Mouse (Mus musculus) lung, adult 2 months (tissue): ENCODE measurements around the gene Timm8b. TPM values are rescaled to one million over a fixed set of nuclear protein-coding genes. Genes with fewer than 3 reads are reported as not detected.
A peak's percentile ranks its signal among the peaks of the same experiment; 100 is the strongest.

Experiments used
- DNase-seq: peaks from one replicate; pipeline ENCODE4 v3.0.0; 2022
- H3K4me1 ChIP-seq: fragments of 200-500 bp; 2 replicates; pipeline ENCODE4 v1.6.1; 2011; ENCODE audit warnings: low read length; ENCODE audit not compliant: control insufficient read depth, insufficient read depth
- H3K4me3 ChIP-seq: fragments of 200-500 bp; replicated peaks from 2 replicates; pipeline ENCODE3; 2011; ENCODE audit warnings: low read depth, mild to moderate bottlenecking, control low read depth, low read length; ENCODE audit errors: extremely low read depth
- CTCF ChIP-seq: fragments of 200-500 bp; IDR thresholded peaks from 2 replicates; pipeline ENCODE4 v1.5.1; 2011; ENCODE audit warnings: mild to moderate bottlenecking, low read length, control low read depth; ENCODE audit not compliant: insufficient read depth
- POLR2A ChIP-seq: fragments of 200-500 bp; IDR thresholded peaks from 2 replicates; pipeline ENCODE4 v1.6.1; 2011; ENCODE audit warnings: low read depth, mild to moderate bottlenecking, control low read depth, low read length, borderline replicate concordance; ENCODE audit errors: extremely low read depth
- WGBS: fragments of 180-500 bp; shearing (Covaris S2); methylation state at CpG from one replicate; pipeline ENCODE4 v1.1.7; 2018; 5-methylcytosine and 5-hydroxymethylcytosine counted together
- polyA plus RNA-seq: library from polyadenylated mRNA; depleted of rRNA; stranded (reverse); fragments of >200 nt; gene quantifications from 2 replicates; pipeline ENCODE4 v1.2.3, GENCODE M21; 2012

Timm8b gene
- polyA plus RNA-seq, 1 experiment, result 90.8 TPM

- no peak overlapping the region for H3K4me3 ChIP-seq
- DNase-seq, result no peak
- no peaks in the 10 kb centered on the region for H3K4me1 ChIP-seq
- TF ChIP-seq POLR2A, result no peak
- no peak for TF ChIP-seq CTCF
- 63% methylated on average over 10 of the region's 10 CpGs for WGBS
These were observed 33.8 kb upstream of the Timm8b start for GRCm38 (mm10) chr9:50569599-50570525.

GRCm38 (mm10) chr9:50580370-50580769 lies 23.3 kb upstream of the Timm8b start:
- TF ChIP-seq POLR2A (no peak), CTCF (no peak)
- WGBS, result 44% methylated on average over 4 of the region's 4 CpGs
- H3K4me1 ChIP-seq, result no peaks in the 10 kb centered on the region
- no peak for DNase-seq
- no peak overlapping the region for H3K4me3 ChIP-seq

- no peak overlapping the region for H3K4me3 ChIP-seq
- 75% methylated on average over 6 of the region's 6 CpGs for WGBS
- DNase-seq, result no peak
- H3K4me1 ChIP-seq, result no peaks in the 10 kb centered on the region
- TF ChIP-seq POLR2A (no peak), CTCF (no peak)
These were observed 18.4 kb upstream of the Timm8b start for GRCm38 (mm10) chr9:50585145-50585818.

DNA sequence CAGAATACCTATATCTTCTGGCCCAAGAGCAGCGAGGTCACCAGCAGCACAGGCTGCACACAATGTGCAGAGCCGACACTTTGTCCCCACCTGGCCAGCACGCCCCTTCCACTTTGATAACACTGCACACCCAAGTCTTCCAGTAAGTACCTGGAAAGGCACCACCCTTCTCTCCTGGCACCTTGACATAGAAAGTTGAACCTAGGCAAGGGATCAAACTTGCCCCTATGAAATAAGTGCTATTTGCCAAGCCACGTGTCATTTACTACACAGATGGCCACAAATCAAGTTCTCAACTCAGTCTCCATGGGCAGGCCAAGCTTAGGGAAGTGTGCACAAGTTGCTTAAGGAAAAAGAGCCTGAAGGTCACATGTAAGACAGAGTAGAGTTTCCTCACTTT lies 16.8 kb upstream of the Timm8b start:
- no peak for DNase-seq
- Histone ChIP-seq H3K4me1 (no peaks in the 10 kb centered on the region), H3K4me3 (no peak overlapping the region)
- TF ChIP-seq POLR2A, result no peak
- no peak for TF ChIP-seq CTCF
- 62% methylated on average over 4 of the region's 4 CpGs for whole genome bisulfite sequencing

- no peak for TF ChIP-seq POLR2A
- no peak for TF ChIP-seq CTCF
- DNase-seq, result no peak
- WGBS, result 62% methylated on average over 10 of the region's 10 CpGs
- Histone ChIP-seq H3K4me3 (no peak overlapping the region), H3K4me1 (no peaks in the 10 kb centered on the region)
These were observed 12.7 kb upstream of the Timm8b start for GRCm38 (mm10) chr9:50590856-50591518.

- no peak for DNase-seq
- no peaks in the 10 kb centered on the region for H3K4me1 ChIP-seq
- WGBS, result 85% methylated on average over 9 of the region's 9 CpGs
- no peak overlapping the region for H3K4me3 ChIP-seq
- TF ChIP-seq POLR2A (no peak), CTCF (no peak)
These were observed 10.8 kb upstream of the Timm8b start for GRCm38 (mm10) chr9:50592955-50593354.

DNA sequence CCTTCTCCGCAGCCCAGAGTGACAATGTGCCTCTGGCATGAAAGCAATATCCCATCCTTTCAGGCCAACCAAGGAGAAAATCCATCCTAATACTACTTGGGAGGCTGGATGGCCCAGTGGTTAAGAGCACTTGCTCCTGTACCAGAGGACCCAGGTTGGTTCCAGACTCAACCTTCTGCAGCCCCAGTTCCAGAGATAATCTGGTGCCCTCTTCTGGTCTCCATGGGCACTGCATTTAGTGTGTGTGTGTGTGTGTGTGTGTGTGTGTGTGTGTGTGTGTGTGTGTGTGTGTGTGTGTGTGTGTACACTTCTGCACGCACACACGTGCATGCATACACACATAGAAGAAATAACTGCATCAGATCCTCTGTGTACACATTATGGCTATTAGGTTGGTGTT lies 10.2 kb upstream of the Timm8b start:
- Histone ChIP-seq H3K4me3 (no peak overlapping the region), H3K4me1 (no peaks in the 10 kb centered on the region)
- no peak for TF ChIP-seq POLR2A
- peak; percentile 31; the same call in 1 of the 2 replicates for TF ChIP-seq CTCF
- 71% methylated on average over 3 of the region's 3 CpGs for WGBS
- peak; percentile 25 for DNase-seq

- 73% methylated on average over 12 of the region's 12 CpGs for WGBS
- no peak for DNase-seq
- H3K4me1 ChIP-seq, result no peaks in the 10 kb centered on the region
- TF ChIP-seq POLR2A (no peak), CTCF (no peak)
- no peak overlapping the region for H3K4me3 ChIP-seq
These were observed 8.8 kb upstream of the Timm8b start for GRCm38 (mm10) chr9:50594794-50595417.

DNA sequence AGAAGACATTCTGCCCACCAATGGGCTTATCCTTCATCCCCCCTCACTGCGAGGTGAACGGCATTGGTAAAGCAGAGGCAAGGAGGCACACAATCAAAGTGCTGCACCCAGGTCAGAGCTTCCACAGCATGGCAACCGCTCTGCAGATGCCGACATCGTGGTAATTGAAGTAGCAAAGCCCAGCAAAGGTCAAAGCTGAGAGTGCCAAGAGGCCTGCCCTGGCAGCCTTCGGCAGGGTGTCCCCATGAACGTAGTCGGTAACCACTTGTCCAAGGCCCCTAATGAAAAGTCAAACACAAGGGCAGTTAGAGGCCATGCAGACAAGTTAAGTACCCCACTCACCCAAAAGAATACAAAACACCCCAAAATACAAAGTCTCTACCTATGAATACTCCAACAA lies 6.7 kb upstream of the Timm8b start:
- no peak for TF ChIP-seq POLR2A
- no peak for TF ChIP-seq CTCF
- WGBS, result 87% methylated on average over 8 of the region's 8 CpGs
- Histone ChIP-seq H3K4me1 (no peaks in the 10 kb centered on the region; the same call in 1 of the 2 replicates), H3K4me3 (no peak overlapping the region)
- no peak for DNase-seq
